Mouse (Mus musculus): ENCODE measurements at regions not wholly inside any gene's neighbourhood (a gene's known extent, or its start where the extent isn't known, plus 50 kb on each side); places are given as distances from the start of the nearest gene placed in this dataset.

- Histone ChIP-seq H3K4me1 (ENCODE audit: control insufficient read depth, insufficient read depth, low read length) (peaks cover 23% of the 10 kb centered on the region), H3K9me3 (ENCODE audit: control insufficient read depth, low read length) (no peaks in the 10 kb centered on the region), H3K27me3 (ENCODE audit: control insufficient read depth, insufficient read depth, low read length) (no peaks in the 10 kb centered on the region), H3K4me3 (ENCODE audit: low read length) (no peak overlapping the region), H3K36me3 (ENCODE audit: control insufficient read depth, insufficient read depth, low read length) (no peaks in the 10 kb centered on the region), H3K9ac (ENCODE audit: low read depth, low read length) (no peak overlapping the region), H3K27ac (ENCODE audit: low read depth, low read length) (no peak overlapping the region), H3K4me2 (replicated peaks; ENCODE audit: low read depth, low read length) (no peak overlapping the region)
- no peak for ATAC-seq (ENCODE audit: low FRiP score, low TSS enrichment)
- WGBS, result 67% methylated on average over 6 of the region's 6 CpGs
These were observed 122.1 kb downstream of the Tmem17 start for GRCm38 (mm10) chr11:22633961-22634360.

- ATAC-seq (ENCODE audit: low FRiP score, low TSS enrichment), result no peak
These were observed 123.1 kb downstream of the Tmem17 start for GRCm38 (mm10) chr11:22635021-22635420.

GRCm38 (mm10) chr11:22636321-22636720 is 124.4 kb downstream of the Tmem17 start:
- Histone ChIP-seq H3K27ac (ENCODE audit: low read depth, low read length) (peak overlapping the region; percentile 34; the same call in 1 of the 2 replicates), H3K4me1 (ENCODE audit: control insufficient read depth, insufficient read depth, low read length) (peaks cover 15% of the 10 kb centered on the region), H3K36me3 (ENCODE audit: control insufficient read depth, insufficient read depth, low read length) (no peaks in the 10 kb centered on the region), H3K27me3 (ENCODE audit: control insufficient read depth, insufficient read depth, low read length) (no peaks in the 10 kb centered on the region), H3K9ac (ENCODE audit: low read depth, low read length) (no peak overlapping the region), H3K4me2 (replicated peaks; ENCODE audit: low read depth, low read length) (no peak overlapping the region), H3K9me3 (ENCODE audit: control insufficient read depth, low read length) (no peaks in the 10 kb centered on the region), H3K4me3 (ENCODE audit: low read length) (no peak overlapping the region)
- no peak for ATAC-seq (ENCODE audit: low FRiP score, low TSS enrichment)
- WGBS, result 62% methylated on average over 7 of the region's 7 CpGs

More at GRCm38 (mm10) chr11:22635021-22635420, 123.1 kb downstream of the Tmem17 start:
- no peaks in the 10 kb centered on the region for H3K9me3 ChIP-seq (ENCODE audit: control insufficient read depth, low read length)
- H3K36me3 ChIP-seq (ENCODE audit: control insufficient read depth, insufficient read depth, low read length), result no peaks in the 10 kb centered on the region
- 34% methylated on average over 2 of the region's 2 CpGs for WGBS
- no peaks in the 10 kb centered on the region for H3K27me3 ChIP-seq (ENCODE audit: control insufficient read depth, insufficient read depth, low read length)
- H3K9ac ChIP-seq (ENCODE audit: low read depth, low read length), result no peak overlapping the region
- H3K4me2 ChIP-seq (replicated peaks; ENCODE audit: low read depth, low read length), result no peak overlapping the region
- H3K4me1 ChIP-seq (ENCODE audit: control insufficient read depth, insufficient read depth, low read length), result peaks cover 16% of the 10 kb centered on the region
- no peak overlapping the region for H3K27ac ChIP-seq (ENCODE audit: low read depth, low read length)
- no peak overlapping the region for H3K4me3 ChIP-seq (ENCODE audit: low read length)

GRCm38 (mm10) chr11:22636761-22637557 is 125.1 kb downstream of the Tmem17 start:
- ATAC-seq (ENCODE audit: low FRiP score, low TSS enrichment), result peak; percentile 58
- Histone ChIP-seq H3K36me3 (ENCODE audit: control insufficient read depth, insufficient read depth, low read length) (no peaks in the 10 kb centered on the region), H3K27me3 (ENCODE audit: control insufficient read depth, insufficient read depth, low read length) (no peaks in the 10 kb centered on the region), H3K4me3 (ENCODE audit: low read length) (no peak overlapping the region), H3K4me1 (ENCODE audit: control insufficient read depth, insufficient read depth, low read length) (peaks cover 11% of the 10 kb centered on the region), H3K4me2 (replicated peaks; ENCODE audit: low read depth, low read length) (no peak overlapping the region), H3K9ac (ENCODE audit: low read depth, low read length) (no peak overlapping the region), H3K9me3 (ENCODE audit: control insufficient read depth, low read length) (no peaks in the 10 kb centered on the region), H3K27ac (ENCODE audit: low read depth, low read length) (peak overlapping the region; percentile 34; the same call in 1 of the 2 replicates)
- WGBS, result 60% methylated on average over 9 of the region's 9 CpGs

- no peaks in the 10 kb centered on the region for H3K27me3 ChIP-seq (ENCODE audit: control insufficient read depth, insufficient read depth, low read length)
- peaks cover 10% of the 10 kb centered on the region; the same call in 1 of the 2 replicates for H3K4me1 ChIP-seq (ENCODE audit: control insufficient read depth, insufficient read depth, low read length)
- H3K36me3 ChIP-seq (ENCODE audit: control insufficient read depth, insufficient read depth, low read length), result no peaks in the 10 kb centered on the region
- H3K4me2 ChIP-seq (replicated peaks; ENCODE audit: low read depth, low read length), result no peak overlapping the region
- no peak overlapping the region for H3K4me3 ChIP-seq (ENCODE audit: low read length)
- no peaks in the 10 kb centered on the region for H3K9me3 ChIP-seq (ENCODE audit: control insufficient read depth, low read length)
- no peak for ATAC-seq (ENCODE audit: low FRiP score, low TSS enrichment)
- no peak overlapping the region for H3K27ac ChIP-seq (ENCODE audit: low read depth, low read length)
- H3K9ac ChIP-seq (ENCODE audit: low read depth, low read length), result no peak overlapping the region
- 80% methylated on average over 6 of the region's 6 CpGs for WGBS
These were observed 126.3 kb downstream of the Tmem17 start for GRCm38 (mm10) chr11:22638171-22638570.

GRCm38 (mm10) chr11:22638700-22639099 is 126.8 kb downstream of the Tmem17 start:
- WGBS, result 61% methylated on average over 2 of the region's 2 CpGs
- H3K4me1 ChIP-seq (ENCODE audit: control insufficient read depth, insufficient read depth, low read length), result peaks cover 10% of the 10 kb centered on the region; the same call in 1 of the 2 replicates
- no peak overlapping the region for H3K4me3 ChIP-seq (ENCODE audit: low read length)
- H3K27ac ChIP-seq (ENCODE audit: low read depth, low read length), result no peak overlapping the region
- H3K9ac ChIP-seq (ENCODE audit: low read depth, low read length), result no peak overlapping the region
- H3K36me3 ChIP-seq (ENCODE audit: control insufficient read depth, insufficient read depth, low read length), result no peaks in the 10 kb centered on the region
- no peaks in the 10 kb centered on the region for H3K27me3 ChIP-seq (ENCODE audit: control insufficient read depth, insufficient read depth, low read length)
- no peak overlapping the region for H3K4me2 ChIP-seq (replicated peaks; ENCODE audit: low read depth, low read length)
- H3K9me3 ChIP-seq (ENCODE audit: control insufficient read depth, low read length), result no peaks in the 10 kb centered on the region
- ATAC-seq (ENCODE audit: low FRiP score, low TSS enrichment), result no peak

- ATAC-seq (ENCODE audit: low FRiP score, low TSS enrichment), result peak; percentile 66; the same call in 1 of the 2 replicates
- Histone ChIP-seq H3K27ac (ENCODE audit: low read depth, low read length) (0 out of 2 replicates have a peak overlapping the region, but pooled peaks have one; percentile 24), H3K9me3 (ENCODE audit: control insufficient read depth, low read length) (no peaks in the 10 kb centered on the region)
These were observed 128.6 kb downstream of the Tmem17 start for GRCm38 (mm10) chr11:22640371-22640990.

GRCm38 (mm10) chr11:22641450-22641849 is 129.6 kb downstream of the Tmem17 start:
- H3K27me3 ChIP-seq (ENCODE audit: control insufficient read depth, insufficient read depth, low read length), result no peaks in the 10 kb centered on the region
- WGBS, result 85% methylated on average over 1 of the region's 1 CpGs

More at GRCm38 (mm10) chr11:22640371-22640990, 128.6 kb downstream of the Tmem17 start:
- Histone ChIP-seq H3K27me3 (ENCODE audit: control insufficient read depth, insufficient read depth, low read length) (no peaks in the 10 kb centered on the region), H3K4me3 (ENCODE audit: low read length) (no peak overlapping the region), H3K4me2 (replicated peaks; ENCODE audit: low read depth, low read length) (no peak overlapping the region), H3K9ac (ENCODE audit: low read depth, low read length) (no peak overlapping the region), H3K36me3 (ENCODE audit: control insufficient read depth, insufficient read depth, low read length) (no peaks in the 10 kb centered on the region), H3K4me1 (ENCODE audit: control insufficient read depth, insufficient read depth, low read length) (peaks cover 10% of the 10 kb centered on the region; the same call in 1 of the 2 replicates)
- 20% methylated on average over 3 of the region's 3 CpGs for WGBS

More at GRCm38 (mm10) chr11:22641450-22641849, 129.6 kb downstream of the Tmem17 start:
- Histone ChIP-seq H3K4me3 (ENCODE audit: low read length) (no peak overlapping the region), H3K27ac (ENCODE audit: low read depth, low read length) (no peak overlapping the region), H3K9ac (ENCODE audit: low read depth, low read length) (no peak overlapping the region), H3K36me3 (ENCODE audit: control insufficient read depth, insufficient read depth, low read length) (no peaks in the 10 kb centered on the region), H3K4me2 (replicated peaks; ENCODE audit: low read depth, low read length) (no peak overlapping the region), H3K9me3 (ENCODE audit: control insufficient read depth, low read length) (no peaks in the 10 kb centered on the region), H3K4me1 (ENCODE audit: control insufficient read depth, insufficient read depth, low read length) (peaks cover 7% of the 10 kb centered on the region; the same call in 1 of the 2 replicates)
- no peak for ATAC-seq (ENCODE audit: low FRiP score, low TSS enrichment)
